Mouse (Mus musculus): ENCODE measurements around the gene Dbndd2.

- TF ChIP-seq CTCF (IDR thresholded peaks at IDR 0.05 in 2 of 3, conservative IDR thresholded peaks at IDR 0.05 in 1 of 3; ENCODE audit: control insufficient read depth in 1 of 3, insufficient read depth in 1 of 3, low read depth in 2 of 3, low read length in 3 of 3, poor library complexity in 1 of 3, severe bottlenecking in 1 of 3) (no peak), NRF1 (IDR thresholded peaks at IDR 0.05; ENCODE audit: insufficient read depth, low read depth, low read length, poor library complexity, severe bottlenecking) (no peak), GATA1 (IDR thresholded peaks at IDR 0.05; ENCODE audit: low read depth, low read length) (no peak), UBTF (IDR thresholded peaks at IDR 0.05; ENCODE audit: borderline replicate concordance, insufficient read depth, low read depth, low read length) (no peak), USF2 (IDR thresholded peaks at IDR 0.05; ENCODE audit: borderline replicate concordance in 1 of 2, insufficient read depth in 1 of 2, low read depth in 1 of 2, low read length in 2 of 2) (no peak), TAL1 (IDR thresholded peaks at IDR 0.05; ENCODE audit: low read length) (no peak), NELFE (IDR thresholded peaks at IDR 0.05; ENCODE audit: low read depth, low read length) (no peak), POLR2A (IDR thresholded peaks at IDR 0.05; ENCODE audit: control insufficient read depth in 1 of 2, insufficient read depth in 1 of 2, low read depth in 1 of 2, low read length in 2 of 2, poor library complexity in 1 of 2) (no peak)
Observed at GRCm38 (mm10) chr2:164542132-164542531, 56.2 kb downstream of the Dbndd2 start.
